Mouse (Mus musculus): ENCODE data around the gene Sumo3. TPM values are rescaled to one million over a fixed set of nuclear protein-coding genes. Genes with fewer than 3 reads are reported as not detected.
A peak's percentile ranks its signal among the peaks of the same experiment; 100 is the strongest.

The Sumo3 gene
- polyA plus RNA-seq, 1 experiment from 2014 or later, result 324 TPM

DNA sequence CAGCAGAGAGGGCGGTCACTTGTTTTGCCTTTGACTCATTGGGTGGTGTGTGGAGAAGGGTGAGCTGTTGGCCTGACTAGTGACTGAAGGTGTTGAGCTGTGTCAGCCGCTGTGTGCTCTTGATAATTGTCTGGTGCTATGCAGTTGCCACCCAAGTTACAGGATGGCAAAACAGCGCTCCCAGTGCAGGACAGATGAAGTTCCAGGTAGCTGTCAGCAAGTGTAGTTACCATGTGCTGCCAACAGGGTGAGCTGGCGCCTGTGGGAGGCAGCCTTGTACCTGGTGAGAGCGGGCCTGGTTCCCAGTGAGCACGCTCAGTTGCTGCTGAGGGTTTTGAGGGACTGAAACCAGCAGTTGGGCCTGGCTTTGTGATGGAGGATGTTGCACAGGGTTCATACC, 15.1 kb upstream of the Sumo3 start:
- peaks cover 48% of the 10 kb centered on the region for H3K36me3 ChIP-seq
- H3K27ac ChIP-seq, result 0 out of 2 replicates have a peak overlapping the region, but pooled peaks have one; percentile 35

DNA sequence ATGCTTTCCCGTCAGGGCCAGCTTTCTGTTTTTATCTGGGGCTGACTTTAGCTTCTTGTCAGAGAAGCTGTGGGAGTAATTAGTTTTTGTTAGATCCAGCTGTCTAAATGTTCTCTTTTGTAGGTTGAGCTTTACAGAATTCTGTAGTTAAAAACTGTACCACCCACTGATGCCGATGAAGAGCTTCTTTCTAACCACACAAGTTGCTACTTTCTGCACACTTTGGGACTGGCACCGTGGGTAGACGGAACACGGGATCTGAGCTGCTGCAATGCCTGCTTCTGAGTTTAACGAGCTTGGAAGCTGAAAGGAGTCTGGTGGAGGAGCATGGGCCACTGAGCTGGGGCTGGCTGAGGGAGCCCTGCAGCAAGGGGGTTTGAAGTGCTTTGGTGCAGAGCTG, 14.4 kb upstream of the Sumo3 start:
- Histone ChIP-seq H3K9me3 (no peaks in the 10 kb centered on the region), H3K4me1 (peaks cover 27% of the 10 kb centered on the region; the same call in 1 of the 2 replicates), H3K9ac (no peak overlapping the region), H3K4me2 (no peak overlapping the region), H3K4me3 (replicated peaks) (no peak overlapping the region), H3K27ac (no peak overlapping the region), H3K36me3 (peaks cover 49% of the 10 kb centered on the region), H3K27me3 (replicated peaks) (no peaks in the 10 kb centered on the region)
- no peak for ATAC-seq (ENCODE audit: insufficient read depth, low FRiP score, low read depth)
- 69% methylated on average over 6 of the region's 6 CpGs for WGBS

More for the DNA sequence above, 15.1 kb upstream of the Sumo3 start:
- H3K4me1 ChIP-seq, result peaks cover 27% of the 10 kb centered on the region
- no peaks in the 10 kb centered on the region for H3K9me3 ChIP-seq
- no peak overlapping the region for H3K4me3 ChIP-seq (replicated peaks)
- no peaks in the 10 kb centered on the region for H3K27me3 ChIP-seq (replicated peaks)
- peak; percentile 79 for ATAC-seq (ENCODE audit: insufficient read depth, low FRiP score, low read depth)
- 49% methylated on average over 6 of the region's 6 CpGs for WGBS
- H3K9ac ChIP-seq, result no peak overlapping the region
- H3K4me2 ChIP-seq, result no peak overlapping the region

DNA sequence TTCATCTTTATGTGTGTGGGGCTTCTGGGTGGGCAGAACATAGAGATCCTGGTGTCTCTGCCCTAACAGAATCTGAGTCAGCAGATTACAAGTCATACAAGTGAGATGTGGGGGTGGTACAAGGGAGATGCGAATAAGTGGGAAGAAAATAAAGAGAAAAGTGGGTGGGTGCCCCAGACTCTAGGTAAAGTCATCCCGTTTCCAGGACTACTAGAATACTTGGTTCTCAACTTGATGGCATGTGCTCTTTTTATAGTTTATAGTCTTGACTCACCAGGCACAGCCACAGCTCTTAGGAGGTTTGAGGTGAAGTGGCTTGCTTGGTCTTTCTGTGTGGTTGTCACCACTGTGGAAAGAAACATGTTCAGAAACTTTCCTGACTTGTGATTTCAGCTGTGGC, 9.8 kb upstream of the Sumo3 start:
- no peak overlapping the region for H3K4me2 ChIP-seq
- no peak overlapping the region for H3K27ac ChIP-seq
- 0 out of 2 replicates have a peak, but pooled peaks cover under 1% of the 10 kb centered on the region for H3K4me1 ChIP-seq
- ATAC-seq (ENCODE audit: insufficient read depth, low FRiP score, low read depth), result no peak
- no peaks in the 10 kb centered on the region for H3K27me3 ChIP-seq (replicated peaks)
- 89% methylated on average over 2 of the region's 2 CpGs for WGBS
- H3K36me3 ChIP-seq, result peaks cover 42% of the 10 kb centered on the region
- no peak overlapping the region for H3K4me3 ChIP-seq (replicated peaks)
- H3K9ac ChIP-seq, result no peak overlapping the region
- no peaks in the 10 kb centered on the region for H3K9me3 ChIP-seq

DNA sequence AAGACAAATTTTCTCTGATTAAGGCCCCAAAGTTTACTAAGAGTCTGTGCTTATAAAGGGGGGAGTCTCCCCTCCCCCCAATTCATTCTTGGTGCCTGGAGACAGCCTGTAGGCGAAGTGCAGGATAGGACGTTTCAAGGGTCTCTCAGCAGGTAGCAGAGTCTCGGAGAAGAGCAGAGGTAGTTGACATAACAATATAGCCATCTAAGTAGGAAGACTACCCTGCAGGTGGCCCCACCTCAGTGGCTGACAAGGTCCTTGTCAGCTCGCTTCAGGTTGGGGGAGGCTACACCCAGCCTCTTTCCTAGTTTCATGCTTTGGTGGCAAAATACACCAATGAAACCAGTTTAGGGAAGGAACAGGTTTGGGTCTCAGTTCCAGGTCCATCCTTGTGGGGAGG, 2.9 kb upstream of the Sumo3 start:
- Histone ChIP-seq H3K4me1 (peaks cover 14% of the 10 kb centered on the region), H3K27me3 (replicated peaks) (no peaks in the 10 kb centered on the region), H3K4me2 (no peak overlapping the region), H3K27ac (no peak overlapping the region), H3K9ac (no peak overlapping the region), H3K36me3 (peaks cover 5% of the 10 kb centered on the region; the same call in 1 of the 2 replicates), H3K9me3 (no peaks in the 10 kb centered on the region), H3K4me3 (replicated peaks) (no peak overlapping the region)
- ATAC-seq (ENCODE audit: insufficient read depth, low FRiP score, low read depth), result no peak
- WGBS, result 64% methylated on average over 4 of the region's 4 CpGs

DNA sequence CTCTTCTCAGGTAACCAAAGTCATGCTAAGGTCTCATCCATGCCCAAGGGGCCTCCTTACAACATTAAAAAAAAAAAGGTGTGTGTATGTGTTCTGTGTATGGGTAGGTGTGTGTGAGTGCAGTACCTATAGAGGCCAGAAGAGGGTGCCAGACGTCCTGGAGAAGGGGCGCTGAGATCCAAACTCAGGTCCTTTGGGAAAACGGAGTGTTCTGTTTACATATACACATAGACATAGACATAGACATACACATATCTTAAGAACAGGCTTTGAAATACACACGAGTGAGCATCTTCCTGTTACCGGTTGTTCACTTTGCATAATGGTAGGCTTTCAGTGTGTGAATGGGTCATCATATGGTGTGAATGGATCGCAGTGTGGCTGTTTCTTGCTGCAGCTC, 1.8 kb upstream of the Sumo3 start:
- Histone ChIP-seq H3K4me3 (replicated peaks) (no peak overlapping the region), H3K4me2 (no peak overlapping the region), H3K36me3 (peaks cover 3% of the 10 kb centered on the region; the same call in 1 of the 2 replicates), H3K9ac (no peak overlapping the region), H3K4me1 (peaks cover 19% of the 10 kb centered on the region), H3K9me3 (no peaks in the 10 kb centered on the region), H3K27ac (no peak overlapping the region), H3K27me3 (replicated peaks) (no peaks in the 10 kb centered on the region)
- 88% methylated on average over 6 of the region's 6 CpGs for WGBS
- ATAC-seq (ENCODE audit: insufficient read depth, low FRiP score, low read depth), result no peak

DNA sequence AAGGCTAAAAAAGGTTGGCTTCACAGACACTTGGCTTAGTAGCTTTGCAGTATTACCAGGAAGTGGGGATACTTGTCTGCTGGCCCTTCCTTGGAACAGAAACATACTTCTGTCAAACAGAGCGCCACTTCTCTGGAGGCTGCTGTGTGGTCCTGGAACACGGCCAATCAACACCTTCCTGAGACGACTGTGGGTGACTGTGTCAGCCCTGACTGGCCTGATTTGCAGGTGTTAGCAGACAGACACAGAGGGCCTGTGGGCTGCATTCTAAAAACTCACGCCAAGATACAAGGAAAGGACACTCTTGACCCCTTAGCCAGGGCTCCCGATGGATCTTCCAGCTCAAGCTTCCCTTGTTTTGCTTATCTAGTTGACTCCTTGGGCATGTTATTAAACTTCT, 939 bp upstream of the Sumo3 start:
- WGBS, result 57% methylated on average over 5 of the region's 5 CpGs
- Histone ChIP-seq H3K9ac (no peak overlapping the region), H3K27me3 (replicated peaks) (no peaks in the 10 kb centered on the region), H3K4me2 (no peak overlapping the region), H3K9me3 (no peaks in the 10 kb centered on the region), H3K27ac (peak overlapping the region; percentile 98), H3K36me3 (peaks cover 3% of the 10 kb centered on the region; the same call in 1 of the 2 replicates), H3K4me3 (replicated peaks) (no peak overlapping the region), H3K4me1 (peaks cover 19% of the 10 kb centered on the region)
- ATAC-seq (ENCODE audit: insufficient read depth, low FRiP score, low read depth), result no peak

DNA sequence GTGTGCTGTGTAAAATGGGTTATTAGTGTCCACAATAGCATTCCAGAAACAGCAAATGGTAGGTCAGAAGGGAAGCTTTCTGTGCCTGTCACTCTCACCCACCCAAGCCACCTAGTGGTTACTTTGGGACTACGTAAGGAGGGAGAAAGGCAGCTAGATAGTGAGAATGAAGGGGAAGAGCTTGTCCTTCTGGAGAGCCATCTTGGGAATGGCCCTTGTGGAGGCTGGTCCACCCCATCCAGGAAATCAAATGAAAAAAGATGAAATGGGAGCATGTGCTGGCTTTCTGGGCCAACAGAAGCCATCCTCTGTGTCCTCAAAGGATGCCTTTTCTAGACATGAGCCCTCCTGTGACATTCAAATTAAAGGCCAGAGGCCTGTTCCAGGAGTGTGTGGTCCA, 529 bp upstream of the Sumo3 start:
- Histone ChIP-seq H3K4me1 (peaks cover 19% of the 10 kb centered on the region), H3K9me3 (no peaks in the 10 kb centered on the region), H3K27ac (peak overlapping the region; percentile 98), H3K9ac (no peak overlapping the region), H3K27me3 (replicated peaks) (no peaks in the 10 kb centered on the region), H3K4me2 (peak overlapping the region; percentile 94; the same call in 1 of the 2 replicates), H3K4me3 (replicated peaks) (peak overlapping the region; percentile 82), H3K36me3 (peaks cover 7% of the 10 kb centered on the region; the same call in 1 of the 2 replicates)
- no peak for ATAC-seq (ENCODE audit: insufficient read depth, low FRiP score, low read depth)
- WGBS, result 32% methylated on average over 1 of the region's 1 CpGs

DNA sequence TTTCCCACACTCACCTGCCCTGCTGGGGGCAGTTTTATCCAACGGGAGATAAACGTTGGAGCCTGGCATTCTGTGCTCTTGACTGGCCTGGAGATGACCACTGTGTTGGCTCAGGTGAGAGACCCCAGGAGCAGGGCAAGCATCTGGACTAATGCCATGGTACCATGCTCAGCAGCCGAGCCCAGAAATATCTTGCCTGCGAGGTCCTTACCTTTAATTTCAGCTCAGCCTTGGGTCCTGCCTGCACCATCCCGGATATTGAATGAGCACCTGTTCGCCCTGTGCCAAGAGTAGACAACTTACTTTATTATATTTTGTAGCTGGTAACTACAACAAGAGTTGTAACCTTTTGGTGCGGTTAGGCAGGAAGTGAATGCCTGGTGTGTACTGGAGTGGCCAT, 958 bp downstream of the Sumo3 start:
- 29% methylated on average over 7 of the region's 7 CpGs for WGBS
- no peak for ATAC-seq (ENCODE audit: insufficient read depth, low FRiP score, low read depth)
- H3K27me3 ChIP-seq (replicated peaks), result no peaks in the 10 kb centered on the region
- H3K9me3 ChIP-seq, result no peaks in the 10 kb centered on the region
- peak overlapping the region; percentile 98 for H3K27ac ChIP-seq
- peak overlapping the region; percentile 82 for H3K4me3 ChIP-seq (replicated peaks)
- H3K9ac ChIP-seq, result peak overlapping the region; percentile 65
- peaks cover 22% of the 10 kb centered on the region for H3K36me3 ChIP-seq
- H3K4me1 ChIP-seq, result peaks cover 19% of the 10 kb centered on the region
- peak overlapping the region; percentile 94 for H3K4me2 ChIP-seq

DNA sequence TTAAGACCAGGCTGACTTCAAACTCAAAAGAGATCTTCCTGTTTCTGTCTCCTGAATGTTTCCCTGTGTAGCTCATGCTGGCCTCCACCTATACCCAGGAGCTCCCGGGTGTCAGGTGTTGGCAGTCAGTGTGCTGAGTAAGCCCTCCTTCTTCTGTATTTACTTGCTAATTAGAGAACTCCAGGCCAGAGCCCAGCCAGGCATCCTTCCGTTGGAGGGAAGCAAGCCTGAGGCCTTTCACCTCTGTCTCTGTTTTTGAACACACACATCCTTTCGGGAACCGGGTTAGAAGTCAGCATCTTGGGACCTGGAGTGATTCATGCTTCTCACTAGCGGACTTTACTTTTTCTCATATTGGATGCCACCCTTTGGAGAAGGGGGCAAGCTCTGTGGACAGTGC, 1.5 kb downstream of the Sumo3 start:
- H3K27ac ChIP-seq, result peak overlapping the region; percentile 98; the same call in 1 of the 2 replicates
- H3K36me3 ChIP-seq, result peaks cover 23% of the 10 kb centered on the region
- H3K4me3 ChIP-seq (replicated peaks), result peak overlapping the region; percentile 82
- H3K9me3 ChIP-seq, result no peaks in the 10 kb centered on the region
- peak overlapping the region; percentile 94 for H3K4me2 ChIP-seq
- peaks cover 19% of the 10 kb centered on the region for H3K4me1 ChIP-seq
- no peak for ATAC-seq (ENCODE audit: insufficient read depth, low FRiP score, low read depth)
- peak overlapping the region; percentile 65; the same call in 1 of the 2 replicates for H3K9ac ChIP-seq
- no peaks in the 10 kb centered on the region for H3K27me3 ChIP-seq (replicated peaks)
- 61% methylated on average over 5 of the region's 5 CpGs for WGBS

DNA sequence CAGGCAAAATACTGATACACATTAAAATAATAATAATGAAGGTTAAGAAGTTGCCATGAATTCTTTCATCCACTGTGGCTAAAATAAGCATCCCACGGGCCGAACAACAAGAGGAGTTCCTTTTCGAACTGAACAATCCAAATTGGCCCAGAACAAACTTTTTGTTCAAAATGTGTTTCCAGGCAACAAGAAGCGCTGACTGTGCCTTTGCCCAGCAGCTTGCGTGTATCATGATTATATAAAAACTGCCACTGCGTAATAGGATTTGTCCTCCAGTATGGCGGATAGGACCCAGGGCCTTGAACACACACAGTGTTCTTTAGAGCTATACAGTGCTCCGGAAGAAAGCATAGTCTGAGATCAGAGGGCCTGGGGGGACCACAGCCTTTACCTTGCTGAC, 2.7 kb downstream of the Sumo3 start:
- Histone ChIP-seq H3K4me3 (replicated peaks) (no peak overlapping the region), H3K27me3 (replicated peaks) (no peaks in the 10 kb centered on the region), H3K9ac (no peak overlapping the region), H3K4me1 (peaks cover 19% of the 10 kb centered on the region), H3K36me3 (peaks cover 26% of the 10 kb centered on the region), H3K4me2 (no peak overlapping the region), H3K27ac (no peak overlapping the region), H3K9me3 (no peaks in the 10 kb centered on the region)
- WGBS, result 86% methylated on average over 8 of the region's 8 CpGs
- no peak for ATAC-seq (ENCODE audit: insufficient read depth, low FRiP score, low read depth)

DNA sequence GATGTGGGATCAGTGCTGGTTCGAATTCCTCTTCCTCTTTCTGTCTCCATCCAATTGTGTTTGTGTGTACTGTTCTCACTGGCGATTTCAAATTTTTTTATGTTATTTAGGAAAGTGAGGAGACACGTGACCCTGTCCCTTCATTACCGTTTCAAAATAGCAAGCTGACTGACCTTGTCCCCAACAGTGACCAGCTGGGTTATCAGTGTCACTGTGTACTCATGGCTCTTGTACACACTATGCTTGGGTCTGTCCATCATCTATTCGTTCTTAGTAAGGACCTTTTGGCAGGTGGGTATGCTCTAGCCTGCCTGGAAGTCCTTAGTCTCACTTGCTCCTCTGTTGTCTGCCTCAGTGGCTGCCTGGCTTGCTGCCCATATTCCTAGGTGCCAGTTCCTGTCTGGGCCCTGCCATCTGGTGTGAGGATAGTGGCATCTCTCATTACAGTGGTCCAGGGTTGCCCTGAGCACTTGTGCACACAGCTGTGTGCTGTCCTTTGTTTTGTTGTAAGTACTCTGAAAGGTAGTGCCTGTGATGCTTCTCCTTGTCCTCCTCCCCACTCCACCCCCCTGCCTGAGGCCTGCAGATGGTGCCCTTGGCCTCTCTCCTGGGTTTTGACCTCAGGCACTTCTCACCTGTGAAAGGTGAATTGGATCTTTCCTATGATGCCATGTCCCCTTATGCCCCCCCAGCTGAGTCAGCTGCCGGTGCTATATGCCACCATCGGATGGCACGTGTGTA, 4.5 kb downstream of the Sumo3 start:
- WGBS, result 79% methylated on average over 8 of the region's 8 CpGs
- H3K36me3 ChIP-seq, result peaks cover 38% of the 10 kb centered on the region
- no peaks in the 10 kb centered on the region for H3K27me3 ChIP-seq (replicated peaks)
- H3K27ac ChIP-seq, result no peak overlapping the region
- no peak overlapping the region for H3K9ac ChIP-seq
- no peak overlapping the region for H3K4me2 ChIP-seq
- peaks cover 19% of the 10 kb centered on the region for H3K4me1 ChIP-seq
- no peak for ATAC-seq (ENCODE audit: insufficient read depth, low FRiP score, low read depth)
- no peaks in the 10 kb centered on the region for H3K9me3 ChIP-seq
- no peak overlapping the region for H3K4me3 ChIP-seq (replicated peaks)

DNA sequence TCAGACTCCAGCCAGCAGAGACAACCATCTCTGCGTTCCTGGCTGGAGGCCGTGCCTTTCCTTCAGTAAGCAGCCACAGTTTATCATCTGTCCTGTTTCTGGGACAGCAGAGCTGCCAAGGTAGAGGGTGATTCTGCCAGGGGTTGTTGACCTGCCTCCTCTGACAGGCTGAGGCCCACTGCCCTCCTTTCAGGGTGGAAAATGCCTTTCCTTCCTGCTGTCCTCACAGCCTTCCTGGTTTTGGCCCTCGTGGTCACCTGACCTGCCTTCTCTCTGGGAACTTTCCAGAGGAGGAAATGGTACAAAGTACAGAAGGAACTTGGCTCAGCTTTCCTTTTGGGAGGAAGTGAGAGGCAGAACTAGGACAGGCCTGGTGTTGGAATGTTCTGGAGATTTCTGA, 7.5 kb downstream of the Sumo3 start:
- WGBS, result 81% methylated on average over 3 of the region's 3 CpGs
- H3K9ac ChIP-seq, result no peak overlapping the region
- 0 out of 2 replicates have a peak, but pooled peaks cover 4% of the 10 kb centered on the region for H3K4me1 ChIP-seq
- H3K9me3 ChIP-seq, result no peaks in the 10 kb centered on the region
- H3K27me3 ChIP-seq (replicated peaks), result no peaks in the 10 kb centered on the region
- no peak overlapping the region for H3K4me2 ChIP-seq
- peak; percentile 21; the same call in 1 of the 2 replicates for ATAC-seq (ENCODE audit: insufficient read depth, low FRiP score, low read depth)
- no peak overlapping the region for H3K4me3 ChIP-seq (replicated peaks)
- peaks cover 55% of the 10 kb centered on the region for H3K36me3 ChIP-seq
- H3K27ac ChIP-seq, result peak overlapping the region; percentile 65; the same call in 1 of the 2 replicates
